Mouse (Mus musculus): ENCODE measurements around the gene Mdm2. TPM values are rescaled to one million over a fixed set of nuclear protein-coding genes. Genes with fewer than 3 reads are reported as not detected.

The Mdm2 gene
- polyA plus RNA-seq, 1 experiment from 2014 or later, result 64.0 TPM

- no peak for TF ChIP-seq CTCF (IDR thresholded peaks at IDR 0.05)
- ATAC-seq (no peak), DNase-seq (ENCODE audit: low read depth, low spot score) (no peak)
- peaks cover 4% of the 10 kb centered on the region for H3K27me3 ChIP-seq
- in situ Hi-C loops (cut with MboI; ENCODE audit: low pct_unique_long_range_greater_than_20kb), result no loop called here
- ChIA-PET POLR2A (no interaction called here), CTCF (interaction anchor here (1.0 kb wide), 1 partner anchor 10 kb away, joined by 4 read pairs; no protein-coding TSS in a partner anchor)
These were observed 69.9 kb downstream of the Mdm2 start for GRCm38 (mm10) chr10:117640595-117641078.

- no peak for TF ChIP-seq CTCF (IDR thresholded peaks at IDR 0.05)
- no peak for ATAC-seq
- no peak for DNase-seq (ENCODE audit: low read depth, low spot score)
- H3K27me3 ChIP-seq, result peaks cover 4% of the 10 kb centered on the region
- CTCF ChIA-PET, result interaction anchor here (1.0 kb wide), 1 partner anchor 10 kb away, joined by 4 read pairs; no protein-coding TSS in a partner anchor
- in situ Hi-C loops (cut with MboI; ENCODE audit: low pct_unique_long_range_greater_than_20kb), result no loop called here
- POLR2A ChIA-PET, result no interaction called here
These were observed 70.5 kb downstream of the Mdm2 start for GRCm38 (mm10) chr10:117639899-117640594.

- H3K27me3 ChIP-seq, result peaks cover 4% of the 10 kb centered on the region
- CTCF ChIA-PET, result no interaction called here
- DNase-seq (ENCODE audit: low read depth, low spot score) (no peak), ATAC-seq (no peak)
- in situ Hi-C loops (cut with MboI; ENCODE audit: low pct_unique_long_range_greater_than_20kb), result no loop called here
- POLR2A ChIA-PET, result no interaction called here
- TF ChIP-seq CTCF (IDR thresholded peaks at IDR 0.05), result no peak
These were observed 71.3 kb downstream of the Mdm2 start for GRCm38 (mm10) chr10:117639221-117639599.

Other genes with a start within 250 kb of the Mdm2 start
- gene Cpm, start 81.3 kb downstream of the Mdm2 start, polyA plus RNA-seq (2021), result 1.4 TPM
- 19.4 TPM for gene Slc35e3, start 35.6 kb upstream of the Mdm2 start, polyA plus RNA-seq (2021)
- 22.6 TPM for gene Nup107, start 81.9 kb upstream of the Mdm2 start, polyA plus RNA-seq (2021)
- gene Rap1b, start 135.3 kb upstream of the Mdm2 start, polyA plus RNA-seq (2021), result 95.5 TPM